Mouse (Mus musculus) intestine, embryonic 14.5 days (tissue): ENCODE measurements around the gene Lamp1. TPM values are rescaled to one million over a fixed set of nuclear protein-coding genes. Genes with fewer than 3 reads are reported as not detected.

Source experiments
- ATAC-seq: fragments of 200-750 bp; cut with Nextera tagmentation; replicated peaks from 2 replicates; pipeline ENCODE4 v1.8.0; 2017; ENCODE audit warnings: low read depth, moderate number of reproducible peaks, moderate TSS enrichment, moderate library complexity; ENCODE audit not compliant: low FRiP score, low TSS enrichment
- DNase-seq: peaks from one replicate; pipeline ENCODE4 v3.0.0-alpha.2; 2018; ENCODE audit warnings: low spot score
- H3K27ac ChIP-seq: fragments of 300-500 bp; sonication (generic); 2 replicates; pipeline ENCODE4 v1.5.1; 2014; ENCODE audit warnings: low read depth, mild to moderate bottlenecking, control low read depth
- H3K27me3 ChIP-seq: fragments of 300-500 bp; sonication (generic); replicated peaks from 2 replicates; pipeline ENCODE4 v1.6.1; 2014; ENCODE audit warnings: low read length, control low read depth; ENCODE audit not compliant: control insufficient read depth, insufficient read depth
- H3K36me3 ChIP-seq: fragments of 300-500 bp; sonication (generic); 2 replicates; pipeline ENCODE4 v1.6.1; 2014; ENCODE audit warnings: low read length, control low read depth; ENCODE audit not compliant: control insufficient read depth, insufficient read depth
- H3K4me1 ChIP-seq: fragments of 300-500 bp; sonication (generic); replicated peaks from 2 replicates; pipeline ENCODE4 v1.6.1; 2014; ENCODE audit warnings: low read length, control low read depth, mixed read lengths; ENCODE audit not compliant: control insufficient read depth, insufficient read depth
- H3K4me2 ChIP-seq: fragments of 300-500 bp; sonication (generic); 2 replicates; pipeline ENCODE4 v1.6.1; 2014; ENCODE audit warnings: low read length
- H3K4me3 ChIP-seq: fragments of 300-500 bp; sonication (generic); 2 replicates; pipeline ENCODE4 v1.5.1; 2014; ENCODE audit warnings: low read depth, low read length, control low read depth, mixed read lengths
- H3K9ac ChIP-seq: fragments of 300-500 bp; sonication (generic); 2 replicates; pipeline ENCODE4 v1.6.1; 2014; ENCODE audit warnings: mild to moderate bottlenecking, low read length
- H3K9me3 ChIP-seq: fragments of 300-500 bp; sonication (generic); 2 replicates; pipeline ENCODE4 v1.6.1; 2016; ENCODE audit warnings: low read length, control low read depth; ENCODE audit not compliant: control insufficient read depth
- WGBS: fragments of 180-500 bp; shearing (Covaris S2); extraction: QIAGEN DNeasy Blood & Tissue Kit; methylation state at CpG from one replicate; pipeline ENCODE4 v1.1.7; 2014; 5-methylcytosine and 5-hydroxymethylcytosine counted together
- polyA plus RNA-seq: library from polyadenylated mRNA; unstranded; fragments of >200 nt; fragmentation: Nextera tagmentation; extraction: Ambion mirVana; gene quantifications from 2 replicates; pipeline ENCODE4 v1.2.1, GENCODE M21; 2014

Gene Lamp1
- polyA plus RNA-seq, 1 experiment from 2014 or later = 321 TPM

DNA sequence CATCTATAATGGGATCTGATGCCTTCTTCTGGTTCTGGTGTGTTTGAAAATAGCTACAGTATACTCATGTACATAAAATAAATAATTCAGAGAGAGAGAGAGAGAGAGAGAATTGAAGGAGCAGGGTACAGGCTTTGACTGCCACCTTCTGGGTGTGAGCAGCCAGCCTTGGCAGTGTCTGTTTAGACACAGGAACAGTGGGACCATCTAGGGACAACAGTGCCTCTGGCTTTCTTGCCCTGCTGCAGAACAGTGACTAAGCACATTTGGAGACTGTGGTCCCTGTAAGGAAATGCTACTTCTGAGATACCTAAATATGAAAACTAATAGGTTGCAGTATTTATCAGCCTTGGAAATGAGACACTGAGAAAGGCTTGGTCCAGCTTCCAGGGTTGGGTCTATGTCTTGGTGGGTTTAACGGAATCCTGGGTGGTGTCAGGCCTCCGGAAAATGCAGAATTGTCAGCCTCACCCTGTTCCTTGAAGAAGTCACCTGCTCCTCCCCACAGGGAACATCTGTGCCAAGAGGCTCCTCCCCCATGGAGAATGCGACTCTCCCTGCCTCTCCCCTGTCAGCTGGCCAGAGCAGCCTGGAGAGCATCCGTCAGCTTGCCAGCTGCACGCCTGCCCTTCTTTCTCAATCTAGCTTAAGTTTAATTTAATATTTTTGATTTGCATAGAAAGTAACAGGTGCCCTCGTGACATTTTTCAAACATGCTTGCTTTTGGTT, 49.8 kb downstream of the Lamp1 start:
- H3K4me1 ChIP-seq = peaks cover 3% of the 10 kb centered on the region; the same call in 1 of the 2 replicates
- no peak overlapping the region for H3K9ac ChIP-seq
- no peak overlapping the region for H3K27ac ChIP-seq
- WGBS = 38% methylated on average over 6 of the region's 6 CpGs
- DNase-seq (no peak), ATAC-seq (no peak)
- H3K9me3 ChIP-seq = no peaks in the 10 kb centered on the region
- H3K27me3 ChIP-seq = no peaks in the 10 kb centered on the region
- H3K36me3 ChIP-seq = no peaks in the 10 kb centered on the region
- no peak overlapping the region for H3K4me3 ChIP-seq
- no peak overlapping the region for H3K4me2 ChIP-seq

DNA sequence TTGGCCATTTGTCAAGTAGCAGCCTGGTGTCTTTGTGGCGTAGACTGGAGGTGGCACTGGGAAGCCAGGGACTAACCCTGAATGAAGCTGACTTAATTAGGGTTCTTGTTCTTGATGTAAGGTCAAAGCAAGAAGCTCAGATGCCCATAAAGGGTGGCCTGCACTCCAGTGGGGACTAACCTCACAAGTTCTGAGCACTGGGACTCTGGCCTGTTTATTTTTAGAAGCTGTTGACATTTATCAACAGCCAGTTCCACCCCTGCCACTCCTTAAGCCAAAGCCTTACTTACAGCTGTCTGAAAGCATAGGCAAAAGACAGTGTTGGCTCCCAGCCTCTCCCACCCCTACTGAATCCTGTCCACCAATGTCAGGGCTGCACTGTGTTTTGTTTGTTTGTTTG, 50.8 kb downstream of the Lamp1 start:
- no peak for ATAC-seq
- WGBS = 70% methylated on average over 1 of the region's 1 CpGs
- no peaks in the 10 kb centered on the region for H3K27me3 ChIP-seq
- H3K4me3 ChIP-seq = no peak overlapping the region
- no peak overlapping the region for H3K4me2 ChIP-seq
- DNase-seq = no peak
- no peak overlapping the region for H3K9ac ChIP-seq
- H3K9me3 ChIP-seq = no peaks in the 10 kb centered on the region
- peaks cover 3% of the 10 kb centered on the region; the same call in 1 of the 2 replicates for H3K4me1 ChIP-seq
- no peak overlapping the region for H3K27ac ChIP-seq
- H3K36me3 ChIP-seq = no peaks in the 10 kb centered on the region

DNA sequence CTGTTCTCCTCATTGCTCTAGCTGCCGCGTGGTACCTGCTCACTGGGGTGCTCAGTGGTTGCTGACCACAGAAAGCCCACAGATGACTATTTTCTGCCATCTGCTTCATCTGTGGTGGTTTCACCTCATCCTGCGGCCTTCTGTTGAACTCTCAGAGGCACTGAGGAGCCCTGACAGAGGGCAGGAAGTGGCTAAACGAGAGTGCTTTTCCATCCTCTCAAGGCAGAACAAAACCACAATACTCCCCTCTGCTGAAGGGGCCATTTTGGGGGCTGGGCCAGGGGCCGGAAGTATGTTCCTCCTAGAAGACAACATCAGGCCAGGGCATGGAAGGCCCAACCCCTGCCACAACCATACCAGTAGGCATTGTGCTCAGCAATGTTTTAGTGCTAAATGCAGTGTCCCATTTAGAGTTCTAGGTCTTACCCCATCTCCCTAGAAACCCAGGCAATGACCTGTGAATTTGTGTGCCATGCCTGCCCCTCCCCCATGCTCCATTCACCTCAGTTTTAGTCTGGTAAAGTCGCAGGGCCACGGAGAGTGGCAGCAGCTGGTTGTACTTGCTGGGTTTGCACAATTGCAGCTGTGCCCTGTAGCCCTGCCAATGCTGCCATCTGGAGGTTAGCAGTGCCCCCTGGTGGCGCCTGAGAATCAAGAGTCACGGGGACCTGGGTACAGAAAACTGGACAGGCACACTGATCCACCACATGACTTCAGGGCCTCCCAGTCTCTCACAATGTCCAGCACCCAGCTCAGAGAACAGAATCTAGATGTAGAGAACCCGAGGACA, 54.7 kb downstream of the Lamp1 start:
- Histone ChIP-seq H3K4me2 (no peak overlapping the region; the same call in 1 of the 2 replicates), H3K27me3 (no peaks in the 10 kb centered on the region), H3K36me3 (no peaks in the 10 kb centered on the region), H3K9me3 (no peaks in the 10 kb centered on the region), H3K27ac (no peak overlapping the region), H3K4me3 (no peak overlapping the region), H3K4me1 (peaks cover 3% of the 10 kb centered on the region; the same call in 1 of the 2 replicates), H3K9ac (no peak overlapping the region)
- DNase-seq = peak; percentile 88
- 24% methylated on average over 10 of the region's 10 CpGs for WGBS
- peak; percentile 54; the same call in 1 of the 2 replicates for ATAC-seq

DNA sequence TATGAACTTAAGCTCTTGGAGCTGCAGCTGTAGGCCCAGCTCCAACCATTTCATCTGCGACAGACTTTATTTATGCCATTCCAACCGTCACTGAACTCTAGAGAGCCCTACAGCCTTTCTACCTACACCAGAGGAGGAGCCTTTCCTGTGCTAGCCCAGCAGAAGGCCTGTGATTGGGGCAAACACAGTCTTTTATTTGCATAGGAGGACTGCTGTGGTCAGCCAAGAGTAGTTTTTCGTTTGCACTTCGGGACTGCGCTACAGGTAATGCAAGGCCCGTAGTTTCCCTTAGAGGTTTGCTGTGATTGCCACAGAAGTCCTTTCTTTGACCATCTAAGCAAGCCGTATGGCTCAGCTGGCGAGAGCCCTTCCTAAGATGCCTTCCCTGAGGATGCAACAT, 57.4 kb downstream of the Lamp1 start:
- Histone ChIP-seq H3K36me3 (no peaks in the 10 kb centered on the region), H3K27ac (no peak overlapping the region), H3K4me2 (no peak overlapping the region), H3K4me1 (peaks cover 3% of the 10 kb centered on the region; the same call in 1 of the 2 replicates), H3K9me3 (no peaks in the 10 kb centered on the region), H3K4me3 (no peak overlapping the region), H3K9ac (no peak overlapping the region), H3K27me3 (no peaks in the 10 kb centered on the region)
- DNase-seq = no peak
- no peak for ATAC-seq
- 61% methylated on average over 8 of the region's 8 CpGs for WGBS

DNA sequence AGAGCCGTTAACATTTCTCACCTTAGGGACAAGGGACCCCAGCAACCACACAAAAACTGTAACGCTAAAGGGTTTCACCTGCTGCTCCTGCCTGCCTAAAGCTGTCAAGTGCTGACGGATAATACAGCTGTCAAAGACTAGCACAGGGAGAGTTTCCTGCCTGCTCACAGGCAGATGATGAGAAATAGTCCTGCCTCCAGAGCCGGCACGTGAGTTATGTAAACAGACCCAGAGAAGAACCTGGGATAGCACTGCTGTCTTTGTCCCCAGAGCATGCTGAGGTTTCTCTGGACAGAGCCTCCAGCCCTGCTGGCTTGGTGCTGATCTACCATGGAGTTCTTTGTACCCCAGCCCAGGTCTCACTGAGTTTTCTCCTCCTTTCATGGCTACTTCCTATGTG, 58.1 kb downstream of the Lamp1 start:
- DNase-seq = no peak
- Histone ChIP-seq H3K4me1 (peaks cover 3% of the 10 kb centered on the region; the same call in 1 of the 2 replicates), H3K27me3 (no peaks in the 10 kb centered on the region), H3K4me3 (no peak overlapping the region), H3K9me3 (no peaks in the 10 kb centered on the region), H3K9ac (no peak overlapping the region), H3K4me2 (no peak overlapping the region), H3K27ac (no peak overlapping the region), H3K36me3 (no peaks in the 10 kb centered on the region)
- ATAC-seq = no peak
- 13% methylated on average over 5 of the region's 5 CpGs for WGBS

DNA sequence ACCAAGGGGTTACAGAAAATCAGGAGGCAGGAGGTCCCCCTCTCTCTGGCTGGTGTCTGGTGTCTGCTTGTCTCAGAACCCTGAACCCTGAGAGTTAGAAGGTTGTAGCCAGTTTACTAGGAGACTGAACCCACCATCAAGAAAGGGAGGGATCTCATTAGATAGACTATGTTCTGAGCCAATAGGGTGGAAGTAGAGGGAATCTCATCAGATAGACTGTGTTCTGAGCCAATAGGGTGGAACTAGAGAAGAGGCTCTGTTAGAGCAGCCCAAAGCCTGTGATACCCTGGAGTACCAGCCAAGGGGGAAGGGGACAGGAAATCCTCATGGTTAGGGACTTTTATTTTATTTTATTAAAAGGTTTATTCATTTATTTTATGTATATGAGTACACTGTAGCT, 59.0 kb downstream of the Lamp1 start:
- Histone ChIP-seq H3K36me3 (no peaks in the 10 kb centered on the region), H3K27ac (no peak overlapping the region), H3K9ac (no peak overlapping the region), H3K27me3 (no peaks in the 10 kb centered on the region), H3K4me3 (no peak overlapping the region), H3K4me1 (peaks cover 3% of the 10 kb centered on the region; the same call in 1 of the 2 replicates), H3K9me3 (no peaks in the 10 kb centered on the region), H3K4me2 (no peak overlapping the region)
- ATAC-seq (no peak), DNase-seq (no peak)

DNA sequence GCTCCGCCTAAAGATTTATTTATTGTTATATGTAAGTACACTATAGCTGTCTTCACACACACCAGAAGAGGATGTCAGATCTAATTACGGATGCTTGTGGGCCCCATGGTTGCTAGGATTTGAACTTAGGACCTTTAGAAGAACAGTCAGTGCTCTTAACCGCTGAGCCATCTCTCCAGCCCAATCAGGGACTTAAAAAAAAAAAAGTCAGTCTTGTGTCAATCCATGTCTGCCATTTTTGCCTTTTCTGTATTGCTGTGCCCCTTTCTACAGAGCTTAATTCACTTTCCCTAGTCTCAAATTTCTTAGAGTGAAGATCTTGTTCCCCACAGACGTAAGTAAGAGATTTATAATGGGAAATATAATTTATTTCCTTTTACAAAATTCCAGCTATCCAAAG, 59.5 kb downstream of the Lamp1 start:
- Histone ChIP-seq H3K36me3 (no peaks in the 10 kb centered on the region), H3K4me1 (peaks cover 3% of the 10 kb centered on the region; the same call in 1 of the 2 replicates), H3K9me3 (no peaks in the 10 kb centered on the region), H3K27ac (no peak overlapping the region), H3K4me2 (no peak overlapping the region), H3K27me3 (no peaks in the 10 kb centered on the region), H3K4me3 (no peak overlapping the region), H3K9ac (no peak overlapping the region)
- WGBS = 89% methylated on average over 4 of the region's 4 CpGs
- ATAC-seq = no peak
- DNase-seq = no peak

DNA sequence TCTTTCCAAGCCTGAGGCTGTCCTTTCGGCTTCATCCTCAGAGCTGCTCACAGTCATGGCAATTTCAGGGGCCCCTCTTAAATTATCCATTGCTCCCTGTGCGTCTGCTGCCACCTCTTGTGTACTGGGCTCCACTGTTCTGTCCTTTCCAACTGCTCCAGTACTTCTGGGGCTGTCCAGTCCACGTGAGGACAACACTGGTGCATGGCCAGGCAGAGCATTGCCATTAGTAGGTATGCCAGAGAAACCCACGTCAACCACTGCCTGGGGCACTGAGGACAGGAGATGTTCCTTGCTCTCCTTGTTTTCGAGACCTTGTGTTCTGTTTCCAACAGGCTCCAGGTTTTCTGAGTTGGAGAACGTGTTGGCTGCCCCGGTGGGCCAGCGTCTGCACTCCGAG, 65.5 kb downstream of the Lamp1 start:
- Histone ChIP-seq H3K27me3 (no peaks in the 10 kb centered on the region), H3K4me1 (no peaks in the 10 kb centered on the region), H3K9me3 (no peaks in the 10 kb centered on the region), H3K4me3 (no peak overlapping the region), H3K36me3 (no peaks in the 10 kb centered on the region), H3K4me2 (no peak overlapping the region), H3K27ac (no peak overlapping the region), H3K9ac (no peak overlapping the region)
- ATAC-seq (no peak), DNase-seq (no peak)
- WGBS = 83% methylated on average over 9 of the region's 9 CpGs
